Comparison of ENCODE assay signal across 17 mouse cellular contexts in the genomic region with DNA sequence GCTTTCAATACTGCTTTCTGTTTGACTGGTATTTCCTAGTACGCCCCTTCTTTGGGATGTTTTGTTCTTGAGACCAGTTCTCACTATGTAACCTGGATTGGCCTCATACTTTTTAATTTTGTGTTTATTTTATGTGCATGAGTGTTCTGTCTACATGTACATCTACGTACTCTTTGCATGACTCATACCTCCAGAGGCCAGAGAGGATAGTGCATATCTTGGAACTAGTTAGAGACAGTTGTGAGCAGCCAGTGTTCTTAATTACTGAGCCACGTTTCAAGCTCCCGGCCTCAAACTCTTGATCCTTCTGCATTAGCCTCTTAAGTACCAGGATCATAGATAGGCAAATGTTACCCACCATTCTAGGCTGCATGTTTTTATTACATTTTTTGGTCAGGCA.
"Had no signal": no experiment of that assay in that cellular context is flagged by ENCODE, and none has a peak within 500 bp of the region (broad histone marks: within the 10 kb centered on the region; RNA-seq: fewer than 3 reads in every experiment).

No protein-coding gene starts in this region.

- H3K9ac ChIP-seq: liver, postnatal 0 days; lung, embryonic 15.5 days; midbrain, embryonic 13.5 days; midbrain, embryonic 15.5 days; neural tube, embryonic 12.5 days; stomach, embryonic 15.5 days had no signal

- DNase-seq: liver, postnatal 0 days; lung, adult 2 months; lung, postnatal 10 days; lung, postnatal 36 days; right cerebral cortex, postnatal 14 days; thymus, adult 2 months; thymus, postnatal 25 days; thymus, postnatal 4 days had no signal

- H3K9me3 ChIP-seq: lung, embryonic 15.5 days; megakaryocyte, embryonic 14.5 days; midbrain, embryonic 13.5 days; midbrain, embryonic 15.5 days; neural tube, embryonic 12.5 days; stomach, embryonic 15.5 days had no signal

- H3K4me3 ChIP-seq: lung, embryonic 15.5 days; megakaryocyte, embryonic 14.5 days; midbrain, embryonic 13.5 days; midbrain, embryonic 15.5 days; neural tube, embryonic 12.5 days; stomach, embryonic 15.5 days had no signal

- H3K36me3 ChIP-seq: lung, embryonic 15.5 days; midbrain, embryonic 15.5 days had no signal

- ATAC-seq: liver, postnatal 0 days; midbrain, embryonic 13.5 days; midbrain, embryonic 15.5 days had no signal

- H3K27me3 ChIP-seq: lung, embryonic 15.5 days; megakaryocyte, embryonic 14.5 days; midbrain, embryonic 13.5 days; midbrain, embryonic 15.5 days; neural tube, embryonic 12.5 days; stomach, embryonic 15.5 days had no signal

- H3K27ac ChIP-seq: lung, embryonic 15.5 days; macrophage; midbrain, embryonic 13.5 days; midbrain, embryonic 15.5 days; neural tube, embryonic 12.5 days; stomach, embryonic 15.5 days; stomach, postnatal 0 days had no signal

- H3K4me2 ChIP-seq: lung, embryonic 15.5 days; midbrain, embryonic 11.5 days; midbrain, embryonic 13.5 days; midbrain, embryonic 15.5 days; neural tube, embryonic 12.5 days; stomach, embryonic 15.5 days had no signal

- H3K4me1 ChIP-seq: lung, embryonic 15.5 days; midbrain, embryonic 13.5 days; midbrain, embryonic 15.5 days; neural tube, embryonic 12.5 days; stomach, embryonic 15.5 days had no signal
